Mouse (Mus musculus) lung, postnatal 36 days (tissue): Measurements from ENCODE around the gene Cxxc4.

Experiments used
- DNase-seq: peaks from one replicate; pipeline ENCODE4 v3.0.0; 2022; ENCODE audit warnings: mixed read lengths

Gene Cxxc4

DNA sequence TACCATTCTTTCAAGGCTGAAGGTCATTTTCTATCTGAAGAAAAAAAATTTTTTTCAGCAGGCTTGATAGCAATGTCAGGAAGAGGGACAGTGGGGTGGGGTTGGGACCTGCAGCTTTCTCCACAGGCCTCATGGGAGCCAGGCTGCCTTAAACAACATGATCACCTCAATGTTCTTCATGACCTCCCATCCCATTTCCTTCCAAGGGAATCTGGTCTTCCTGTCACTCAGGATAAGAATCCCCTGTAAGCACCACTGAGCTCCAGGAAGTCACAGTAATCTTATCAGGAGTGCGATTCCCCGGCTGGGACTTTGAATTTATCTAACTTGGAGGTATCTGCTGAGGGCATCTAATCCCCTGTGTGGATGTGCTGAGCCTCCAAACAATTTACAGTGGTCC is 17.9 kb downstream of the Cxxc4 start:
- no peak for DNase-seq

DNA sequence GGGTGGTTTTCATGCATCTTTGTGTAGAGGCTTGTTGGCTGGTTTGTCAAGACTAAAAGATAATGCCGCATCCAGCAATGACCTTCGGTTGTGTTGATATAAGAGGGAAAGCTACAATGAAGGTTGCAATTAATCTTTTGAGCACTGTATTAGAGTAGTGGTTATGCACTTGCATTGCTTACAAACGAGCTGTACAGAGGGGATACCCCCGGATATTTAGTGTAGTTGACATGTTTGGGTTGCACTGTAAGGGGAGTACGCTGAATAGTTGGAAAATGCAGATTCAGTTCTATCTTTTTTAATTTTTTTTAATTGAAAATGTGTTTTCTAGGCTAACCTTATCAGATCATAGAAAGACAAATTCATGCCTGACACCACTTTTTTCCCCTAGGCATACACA is 22.4 kb downstream of the Cxxc4 start:
- no peak for DNase-seq

- no peak for DNase-seq
Observed at GRCm38 (mm10) chr3:134259300-134259699, 23.0 kb downstream of the Cxxc4 start.

DNA sequence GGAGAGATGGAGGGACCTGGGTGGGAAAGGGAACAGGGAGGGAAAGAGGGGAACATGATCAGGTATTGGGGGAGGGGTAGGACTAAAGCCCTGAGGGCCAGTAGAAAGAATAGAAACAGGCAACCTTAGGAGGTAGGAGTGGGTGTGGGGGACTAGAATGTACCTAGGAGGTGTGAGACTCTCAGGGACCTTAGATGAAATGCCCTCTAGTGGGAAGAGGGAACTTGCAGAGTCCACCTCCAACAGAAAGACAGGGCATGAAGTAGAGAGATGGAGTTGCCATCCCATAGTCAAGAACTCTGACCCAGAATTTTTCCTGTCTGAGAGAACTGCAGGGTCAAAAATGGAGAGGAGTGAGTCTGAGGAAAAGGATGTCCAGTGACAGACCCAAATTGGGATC is 43.4 kb downstream of the Cxxc4 start:
- DNase-seq, result no peak

- DNase-seq, result no peak
Observed at GRCm38 (mm10) chr3:134281527-134282370, 45.5 kb downstream of the Cxxc4 start.

GRCm38 (mm10) chr3:134295217-134295616 is 58.9 kb downstream of the Cxxc4 start:
- no peak for DNase-seq

DNA sequence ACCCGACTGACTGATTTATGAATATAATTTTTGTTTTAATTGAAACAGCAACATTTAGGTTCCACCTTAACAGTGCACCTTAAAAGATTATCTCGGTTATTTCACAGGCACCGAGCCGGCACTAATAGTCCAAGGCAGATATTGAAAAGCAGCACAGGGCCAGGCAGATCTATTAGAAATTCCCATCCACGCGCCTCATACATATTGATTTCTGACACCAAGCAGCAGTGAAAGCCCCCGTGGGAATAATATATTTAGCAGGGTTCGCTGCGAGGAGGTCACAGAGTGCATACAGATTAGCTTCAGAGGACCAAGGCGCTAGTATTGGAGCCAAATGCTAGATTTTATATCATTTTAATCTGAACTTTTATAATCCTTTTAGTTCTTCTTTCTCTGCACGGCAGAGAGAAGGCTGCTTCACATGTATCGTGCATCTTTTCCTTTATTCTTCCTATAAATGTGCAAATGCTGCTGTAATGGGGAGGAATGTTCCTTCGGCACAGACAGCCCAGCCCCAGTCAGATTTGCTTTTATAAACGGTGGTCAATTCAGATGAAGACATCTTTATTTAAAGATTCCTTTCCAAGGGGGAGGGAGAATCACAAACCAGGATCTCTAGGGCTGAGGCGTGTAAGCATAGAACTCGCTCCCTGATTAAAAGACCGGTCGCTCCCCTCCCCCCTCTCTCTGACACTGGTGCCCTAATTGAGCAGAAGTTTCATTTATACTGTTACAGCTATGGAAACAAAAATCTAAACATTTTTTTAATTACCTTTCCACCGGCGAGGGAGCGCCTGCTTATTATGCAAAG is 66.6 kb downstream of the Cxxc4 start:
- no peak for DNase-seq

GRCm38 (mm10) chr3:134303492-134303808 is 67.2 kb downstream of the Cxxc4 start:
- DNase-seq, result no peak

GRCm38 (mm10) chr3:134306507-134306906 is 70.2 kb downstream of the Cxxc4 start:
- no peak for DNase-seq

DNA sequence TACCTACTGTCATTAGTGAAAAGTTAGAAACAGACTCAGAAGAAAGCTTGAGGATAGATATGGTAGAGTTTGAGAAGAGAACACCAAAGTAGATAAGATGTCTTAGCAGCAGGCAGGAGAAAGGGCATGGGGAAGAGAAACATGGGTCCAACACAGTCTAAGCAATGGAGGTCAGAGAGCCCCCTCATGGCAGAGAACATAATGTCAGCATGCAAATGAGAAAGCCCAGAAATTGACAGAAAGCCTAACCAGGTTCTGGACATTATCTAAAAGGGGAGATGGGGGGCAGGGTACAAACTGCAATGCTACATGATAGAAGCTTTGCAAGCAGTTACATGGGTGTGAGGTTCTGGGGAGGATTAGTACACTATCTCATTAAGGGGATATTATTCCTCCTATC is 71.5 kb downstream of the Cxxc4 start:
- no peak for DNase-seq
